8 mouse cellular contexts compared by ENCODE assay signal in genomic region chr4:135920304-135921241, GRCm38 (mm10). TPM values are rescaled to one million over a fixed set of nuclear protein-coding genes. Genes with fewer than 3 reads are reported as not detected.
A peak's percentile ranks its signal among the peaks of the same experiment; 100 is the strongest.
DNase-seq lines count a peak whose midpoint lies in the region; ATAC-seq and TF ChIP-seq lines count a peak whose summit lies in the region.

TSS of gene Fuca1 (plus strand) at chr4:135920735.

- peak; percentile 76 for TF ChIP-seq CTCF in lung, postnatal 0 days (IDR thresholded peaks at IDR 0.05)

- H3K4me3 ChIP-seq in hindbrain, embryonic 10.5 days: peak within 1 kb of the TSS; percentile 71
- peak within 1 kb of the TSS; percentile 80 for H3K4me3 ChIP-seq in lung, postnatal 0 days (ENCODE audit: low read depth, low read length)

- peak within 1 kb of the TSS; percentile 87 for H3K27ac ChIP-seq in hindbrain, embryonic 10.5 days
- peak within 1 kb of the TSS; percentile 63 for H3K27ac ChIP-seq in lung, postnatal 0 days (ENCODE audit: low read length)

- peak within 1 kb of the TSS; percentile 59 for H3K9ac ChIP-seq in lung, postnatal 0 days (replicated peaks; ENCODE audit: low read depth)

- peak; percentile 96 for ATAC-seq in frontal cortex, adult (ENCODE audit: low TSS enrichment)
- peak; percentile 96 for ATAC-seq in lung, postnatal 0 days

- TF ChIP-seq EP300 in lung, postnatal 0 days (IDR thresholded peaks at IDR 0.05): peak; percentile 29; the same call in 1 of the 2 replicates

- peaks cover 14% of the 10 kb centered on the region for H3K36me3 ChIP-seq in hindbrain, embryonic 10.5 days
- H3K36me3 ChIP-seq in lung, postnatal 0 days (ENCODE audit: insufficient read depth, low read length): 0 out of 2 replicates have a peak, but pooled peaks cover 3% of the 10 kb centered on the region

- H3K27me3 ChIP-seq in hindbrain, embryonic 10.5 days (ENCODE audit: insufficient read depth, poor library complexity, severe bottlenecking): no peaks in the 10 kb centered on the region
- H3K27me3 ChIP-seq in lung, postnatal 0 days (replicated peaks; ENCODE audit: insufficient read depth, low read length): no peaks in the 10 kb centered on the region

- WGBS in hindbrain, embryonic 10.5 days: 3% methylated on average over 60 of the region's 60 CpGs
- WGBS in lung, postnatal 0 days: 1% methylated on average over 59 of the region's 60 CpGs

- no peaks in the 10 kb centered on the region for H3K9me3 ChIP-seq in hindbrain, embryonic 10.5 days
- H3K9me3 ChIP-seq in lung, postnatal 0 days (ENCODE audit: low read length): no peaks in the 10 kb centered on the region

- peaks cover 12% of the 10 kb centered on the region for H3K4me1 ChIP-seq in hindbrain, embryonic 10.5 days (replicated peaks)
- peaks cover 4% of the 10 kb centered on the region; the same call in 1 of the 2 replicates for H3K4me1 ChIP-seq in lung, postnatal 0 days (ENCODE audit: insufficient read depth, low read depth, low read length)

- DNase-seq in MN1 (ENCODE audit: low spot score): peak; percentile 99
- DNase-seq in cerebellum, adult 9-10 months: peak; percentile 97
- peak; percentile 97 for DNase-seq in hindbrain, embryonic 10.5 days (ENCODE audit: low spot score)
- peak; percentile 95 for DNase-seq in layer of hippocampus, adult 9-11 months
- DNase-seq in lung, postnatal 0 days (ENCODE audit: low spot score): peak; percentile 98
- DNase-seq in ovary, postnatal 14 days (ENCODE audit: low spot score): peak; percentile 95
- DNase-seq in thymus, postnatal 14 days: peak; percentile 98

- peak within 1 kb of the TSS; percentile 93 for H3K4me2 ChIP-seq in lung, postnatal 0 days (replicated peaks; ENCODE audit: low read depth, low read length)

RNA-seq across cellular contexts. Expression of gene Fuca1, which starts in this region (rescaled TPM):
- 54.3 and 59.5 TPM in 2 replicates for polyA plus RNA-seq in hindbrain, embryonic 10.5 days (2016; fragmentation: Nextera tagmentation; extraction: Ambion mirVana)
- 107 and 131 TPM in 2 replicates for polyA plus RNA-seq in lung, postnatal 0 days (2015; fragmentation: Nextera tagmentation; extraction: Ambion mirVana)

Comparison
In these comparisons a context has a peak if more than half of its experiments do, and no peak if none do; other contexts are left out.
1. Peak in every context shown above with its lines: DNase-seq, ATAC-seq, H3K4me3 ChIP-seq and H3K27ac ChIP-seq.